Mouse (Mus musculus): ENCODE measurements around the gene Astn1. TPM values are rescaled to one million over a fixed set of nuclear protein-coding genes. Genes with fewer than 3 reads are reported as not detected.

Astn1 gene
- polyA plus RNA-seq, 1 experiment from 2014 or later: 70.6 TPM

DNA sequence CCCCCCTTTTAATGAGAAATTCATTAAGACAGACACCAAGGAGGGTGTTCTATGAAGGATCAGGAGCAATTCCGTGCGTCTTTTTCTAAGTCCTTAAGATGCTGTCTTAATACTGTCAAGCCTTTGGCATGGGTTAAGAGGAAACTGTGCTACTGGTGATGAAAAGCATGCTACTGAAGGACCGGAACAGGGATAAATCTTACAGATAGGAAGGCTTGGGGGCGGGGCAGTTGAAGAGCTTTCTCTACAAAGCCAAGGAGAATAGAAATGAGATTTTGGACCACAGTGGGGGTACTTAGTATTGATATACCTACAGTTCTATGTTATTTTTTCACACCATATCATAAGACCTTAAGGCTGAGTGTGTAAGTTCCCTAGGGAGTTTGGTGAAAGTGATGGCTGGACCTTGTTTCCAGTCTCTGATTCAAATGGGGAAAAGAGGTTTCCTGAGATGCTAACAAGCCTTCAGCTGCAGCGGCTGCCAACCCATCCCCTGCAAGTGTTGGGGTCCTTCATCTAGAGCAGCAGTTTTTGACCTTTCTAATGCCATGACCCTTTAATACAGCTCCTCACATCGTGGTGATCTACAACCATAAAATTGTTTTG is 378.2 kb downstream of the Astn1 start:
- H3K27ac ChIP-seq (ENCODE audit: low read depth, low read length): no peak overlapping the region
- ATAC-seq (ENCODE audit: low read depth): no peak
- no peaks in the 10 kb centered on the region for H3K4me1 ChIP-seq (ENCODE audit: control insufficient read depth, insufficient read depth, low read length)
- H3K9ac ChIP-seq (replicated peaks; ENCODE audit: low read depth, low read length): no peak overlapping the region
- H3K36me3 ChIP-seq (ENCODE audit: control insufficient read depth, insufficient read depth, low read length): no peaks in the 10 kb centered on the region
- H3K4me3 ChIP-seq (ENCODE audit: low read depth, low read length): no peak overlapping the region
- no peaks in the 10 kb centered on the region for H3K27me3 ChIP-seq (ENCODE audit: control insufficient read depth, insufficient read depth, low read length)
- H3K9me3 ChIP-seq (ENCODE audit: control insufficient read depth, low read length): no peaks in the 10 kb centered on the region
- WGBS: 84% methylated on average over 6 of the region's 6 CpGs
- H3K4me2 ChIP-seq (ENCODE audit: low read depth, low read length): no peak overlapping the region

DNA sequence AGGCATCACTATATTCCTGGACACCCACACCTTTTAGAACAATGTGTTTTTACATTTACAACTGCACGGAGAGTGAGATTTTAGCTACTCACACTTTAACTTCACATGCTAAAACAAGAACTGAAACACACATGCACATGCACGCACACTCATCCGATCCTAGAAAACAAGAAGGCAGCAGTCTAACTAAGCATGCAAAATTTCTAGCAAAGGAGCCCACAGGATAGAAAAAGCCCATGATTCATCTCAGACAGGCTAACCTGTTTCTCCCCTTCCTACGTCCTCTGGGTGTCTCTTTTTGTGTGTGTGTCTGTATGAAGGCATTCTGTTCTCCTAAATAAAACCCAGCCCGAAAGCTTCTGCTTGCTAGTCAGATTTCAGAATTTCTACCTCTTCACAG is 378.9 kb downstream of the Astn1 start:
- H3K4me2 ChIP-seq (ENCODE audit: low read depth, low read length): no peak overlapping the region
- 84% methylated on average over 5 of the region's 5 CpGs for WGBS
- ATAC-seq (ENCODE audit: low read depth): no peak
- H3K27me3 ChIP-seq (ENCODE audit: control insufficient read depth, insufficient read depth, low read length): no peaks in the 10 kb centered on the region
- H3K9me3 ChIP-seq (ENCODE audit: control insufficient read depth, low read length): no peaks in the 10 kb centered on the region
- no peak overlapping the region for H3K4me3 ChIP-seq (ENCODE audit: low read depth, low read length)
- H3K9ac ChIP-seq (replicated peaks; ENCODE audit: low read depth, low read length): no peak overlapping the region
- no peaks in the 10 kb centered on the region for H3K36me3 ChIP-seq (ENCODE audit: control insufficient read depth, insufficient read depth, low read length)
- H3K27ac ChIP-seq (ENCODE audit: low read depth, low read length): no peak overlapping the region
- no peaks in the 10 kb centered on the region for H3K4me1 ChIP-seq (ENCODE audit: control insufficient read depth, insufficient read depth, low read length)

MicroRNAs within 50 kb of the gene (microRNA counts, 519-probe panel; counts per million panel counts)
- microRNA mmu-miR-488: 3,085 counts per million, percentile 20 among the panel's probes with 10 or more counts

Small RNA genes lying within 50 kb of the gene (microRNA-seq; reads per million reads assigned to microRNA genes)
- gene Mir488: 110 reads per million, percentile 48 among the genes with 10 or more reads in this experiment

Other genes with a start within 250 kb of the Astn1 start
- gene Brinp2, start 5.9 kb upstream of the Astn1 start, polyA plus RNA-seq (2014; fragmentation: Nextera tagmentation; extraction: Ambion mirVana): 24.0 and 25.9 TPM in 2 replicates

Data from neural tube, embryonic 14.5 days (tissue).